Mouse (Mus musculus) heart, postnatal 10 days (tissue): ENCODE measurements at regions not wholly inside any gene's neighbourhood (a gene's known extent, or its start where the extent isn't known, plus 50 kb on each side); places are given as distances from the start of the nearest gene placed in this dataset.
A peak's percentile ranks its signal among the peaks of the same experiment; 100 is the strongest.
"Not testable (repeated sequence)": the region's sequence is repeated elsewhere in the genome, so short reads cannot be mapped to it uniquely, and the experiment has no call there.

Experiments
- DNase-seq, 2 experiments: peaks; one replicate each; pipeline ENCODE4 v3.0.0; 2021
- intact Hi-C: fragments of 180-260 bp; cut with DNase I; formaldehyde crosslinking; loops from one replicate; pipeline ENCODE4 v1.15.1; 2025

DNA sequence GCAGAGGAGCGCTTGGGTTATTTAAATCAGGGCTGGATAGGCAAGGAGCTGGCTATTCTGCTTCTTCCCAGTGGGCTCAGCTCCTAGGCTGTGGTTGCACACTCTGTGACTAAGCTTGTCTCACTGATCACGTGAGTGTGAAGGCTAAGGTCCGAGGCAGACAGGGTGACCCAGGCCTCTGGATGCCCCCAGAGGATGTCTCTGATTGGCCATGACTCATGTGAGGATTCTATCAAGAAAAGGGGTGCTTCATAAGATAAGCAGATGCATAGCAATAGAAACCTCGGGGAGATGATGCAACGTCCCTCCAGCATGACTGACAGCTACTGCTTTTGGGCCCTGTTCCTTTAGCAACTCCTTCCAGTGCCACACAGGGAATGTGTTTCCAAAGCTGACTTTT, 440.2 kb downstream of the Tcerg1l start:
- intact Hi-C loops = no loop called here
- DNase-seq = no peak

- intact Hi-C loops = no loop called here
- DNase-seq = no peak
Measured at GRCm38 (mm10) chr7:137957848-137958247, 439.7 kb downstream of the Tcerg1l start.

- DNase-seq = peak; percentile 8 to 15
- intact Hi-C loops = no loop called here
Measured at GRCm38 (mm10) chr7:137963470-137964095, 433.9 kb downstream of the Tcerg1l start.

- no peak for DNase-seq
- intact Hi-C loops = no loop called here
Measured at GRCm38 (mm10) chr7:137974705-137975104, 422.8 kb downstream of the Tcerg1l start.

GRCm38 (mm10) chr7:137977527-137977926, 420.0 kb downstream of the Tcerg1l start:
- intact Hi-C loops = no loop called here
- DNase-seq = no peak

DNA sequence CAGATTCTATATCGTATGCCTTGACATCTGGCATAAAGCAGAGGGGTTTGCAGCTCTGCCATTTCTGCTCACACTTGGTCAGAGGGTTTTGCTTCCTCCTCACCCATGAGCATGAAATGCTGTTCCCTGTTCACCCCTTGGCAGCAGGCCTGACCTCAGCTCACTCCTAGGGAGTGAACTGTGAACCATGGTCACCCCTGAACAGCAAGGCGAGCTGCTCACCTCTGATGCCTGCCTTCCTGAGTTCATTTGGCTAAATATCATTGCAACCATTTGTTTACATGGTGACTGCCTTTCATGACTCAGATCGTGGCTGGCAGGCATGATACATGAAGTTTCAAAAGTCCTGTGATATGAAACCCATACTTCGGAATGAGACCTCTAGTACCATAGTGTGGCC, 418.2 kb downstream of the Tcerg1l start:
- DNase-seq = no peak
- intact Hi-C loops = no loop called here

GRCm38 (mm10) chr7:138005806-138006205, 391.7 kb downstream of the Tcerg1l start:
- intact Hi-C loops = no loop called here

DNA sequence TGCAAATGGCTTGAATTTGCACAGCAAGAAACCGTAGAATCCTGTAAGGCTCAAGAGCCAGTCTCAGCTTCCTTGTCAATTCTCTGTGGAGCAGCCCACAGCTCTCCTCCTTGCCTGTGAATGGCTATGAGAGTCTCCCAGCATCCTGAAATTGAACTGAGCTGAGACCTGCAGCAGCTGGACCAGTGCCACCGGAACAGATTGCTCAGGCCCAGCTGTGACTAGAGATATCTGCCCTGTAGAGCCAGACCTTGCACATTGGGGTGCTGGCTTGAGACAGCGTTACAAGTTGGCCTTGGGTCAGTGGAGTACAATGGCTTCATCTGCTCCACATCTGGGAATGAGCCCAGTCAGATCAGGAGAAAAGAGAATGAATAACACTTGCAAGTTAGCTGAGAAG, 390.6 kb downstream of the Tcerg1l start:
- intact Hi-C loops = no loop called here
- DNase-seq = peak; percentile 64 to 65

More at GRCm38 (mm10) chr7:138005806-138006205, 391.7 kb downstream of the Tcerg1l start:
- no peak for DNase-seq

- intact Hi-C loops = no loop called here
- no peak for DNase-seq
Measured at GRCm38 (mm10) chr7:138008601-138009000, 388.9 kb downstream of the Tcerg1l start.

- intact Hi-C loops, DNase-seq: not testable (repeated sequence)
Measured at GRCm38 (mm10) chr7:138024021-138024420, 373.5 kb downstream of the Tcerg1l start.

DNA sequence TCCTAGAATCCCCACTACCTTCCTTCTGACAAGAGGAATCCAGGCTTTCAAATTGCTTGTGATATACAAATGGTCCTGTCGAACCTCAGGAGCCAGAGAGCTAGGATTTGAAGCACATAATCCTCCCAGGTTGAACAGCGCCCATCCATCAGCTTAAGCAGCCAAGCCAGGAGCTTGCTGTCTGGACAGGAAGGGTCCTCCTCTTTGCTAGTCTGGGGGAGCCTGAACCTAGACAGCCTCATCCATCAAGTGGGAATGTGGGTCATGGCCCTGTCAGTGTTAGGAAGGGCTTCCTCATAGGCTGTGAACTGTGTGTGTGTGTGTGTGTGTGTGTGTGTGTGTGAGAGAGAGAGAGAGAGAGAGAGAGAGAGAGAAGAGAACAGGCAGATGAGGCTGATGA, 345.8 kb downstream of the Tcerg1l start:
- intact Hi-C loops = no loop called here
- no peak for DNase-seq

GRCm38 (mm10) chr7:138054756-138055155, 342.8 kb downstream of the Tcerg1l start:
- no peak for DNase-seq
- intact Hi-C loops = no loop called here

DNA sequence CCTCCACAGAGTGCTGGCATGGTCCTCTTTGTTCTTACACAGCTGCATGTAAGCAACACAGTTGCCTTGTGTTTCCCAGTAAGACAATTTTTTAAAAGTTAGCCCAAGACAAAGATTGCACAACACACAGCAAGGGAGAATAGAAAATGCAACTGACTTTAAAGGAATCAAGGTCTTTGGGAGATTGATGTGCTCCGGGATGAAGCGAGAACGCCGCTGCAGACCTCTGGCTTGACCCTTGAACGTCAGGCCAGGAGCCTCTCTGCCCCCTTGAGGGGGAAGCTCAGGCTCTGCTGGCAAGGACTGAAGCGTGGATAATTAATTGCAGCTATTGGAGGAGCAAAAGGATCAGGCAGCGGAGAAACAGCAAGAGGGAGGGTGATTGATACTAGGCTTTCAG, 336.4 kb downstream of the Tcerg1l start:
- no peak for DNase-seq
- intact Hi-C loops = no loop called here

DNA sequence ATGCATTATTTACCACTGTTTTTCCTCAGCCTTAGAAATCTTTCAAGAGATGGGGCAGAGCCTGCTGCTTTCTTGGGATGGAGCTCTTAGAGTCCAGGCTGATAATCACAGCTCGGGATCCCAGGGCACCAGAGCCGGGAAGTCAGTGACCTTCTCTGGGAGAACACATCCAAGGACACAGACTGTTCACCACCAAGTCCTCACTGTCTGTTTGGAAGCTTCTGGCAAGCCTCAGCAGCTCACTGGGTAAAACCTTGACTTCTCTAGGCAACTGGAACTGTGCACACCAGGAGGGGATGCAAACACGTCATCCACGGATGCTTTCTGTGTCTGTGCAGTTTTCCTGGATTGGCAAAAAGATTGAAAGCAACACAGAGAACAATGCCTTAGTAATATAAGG, 330.6 kb downstream of the Tcerg1l start:
- no peak for DNase-seq
- intact Hi-C loops = no loop called here

DNA sequence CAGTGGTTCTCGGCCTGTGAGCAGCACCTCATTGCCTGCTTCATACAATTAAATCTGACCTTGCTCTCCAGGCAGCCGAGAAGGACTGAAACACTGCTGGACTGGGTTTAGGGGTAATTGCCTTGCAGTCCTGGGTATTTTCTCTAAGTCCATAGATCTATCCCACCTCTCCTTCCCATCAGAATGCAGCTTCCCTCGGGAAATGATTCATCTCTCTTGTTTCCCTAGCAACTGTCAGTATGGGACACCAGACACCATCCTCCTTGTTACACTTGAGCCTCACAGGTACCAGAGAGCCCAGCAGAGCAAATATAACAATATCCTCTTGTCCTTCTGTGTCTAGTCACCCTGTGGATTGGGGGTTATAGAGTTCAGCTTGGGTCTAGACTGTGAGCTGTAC, 322.3 kb downstream of the Tcerg1l start:
- intact Hi-C loops = no loop called here
- DNase-seq = no peak

DNA sequence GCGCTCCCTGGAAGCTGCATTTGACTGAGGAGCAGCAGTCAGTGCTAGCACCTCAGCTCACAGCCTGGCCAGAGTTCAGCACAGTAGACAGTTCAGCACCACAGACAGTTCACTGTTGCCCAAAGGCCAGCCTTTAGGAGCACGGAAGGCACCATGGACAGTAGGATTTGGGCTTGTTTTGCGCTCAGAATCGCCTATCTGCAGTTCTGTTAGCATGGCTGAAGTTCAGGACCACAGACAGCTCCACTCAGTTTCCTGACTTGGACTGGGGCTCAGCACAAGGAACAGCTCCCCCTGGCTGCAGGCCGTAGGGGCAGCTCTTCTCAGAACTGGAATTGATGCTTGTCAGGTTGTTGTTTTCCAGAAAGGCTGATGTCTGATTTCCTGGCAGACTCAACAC, 313.6 kb downstream of the Tcerg1l start:
- DNase-seq = peak; percentile 89 to 93
- intact Hi-C loops = loop anchor here (1.0 to 10.0 kb wide), 3 partner anchors 219 to 606 kb away; no protein-coding TSS in a partner anchor

- no peak for DNase-seq
- intact Hi-C loops = no loop called here
Measured at GRCm38 (mm10) chr7:138107471-138108210, 289.9 kb downstream of the Tcerg1l start.

DNA sequence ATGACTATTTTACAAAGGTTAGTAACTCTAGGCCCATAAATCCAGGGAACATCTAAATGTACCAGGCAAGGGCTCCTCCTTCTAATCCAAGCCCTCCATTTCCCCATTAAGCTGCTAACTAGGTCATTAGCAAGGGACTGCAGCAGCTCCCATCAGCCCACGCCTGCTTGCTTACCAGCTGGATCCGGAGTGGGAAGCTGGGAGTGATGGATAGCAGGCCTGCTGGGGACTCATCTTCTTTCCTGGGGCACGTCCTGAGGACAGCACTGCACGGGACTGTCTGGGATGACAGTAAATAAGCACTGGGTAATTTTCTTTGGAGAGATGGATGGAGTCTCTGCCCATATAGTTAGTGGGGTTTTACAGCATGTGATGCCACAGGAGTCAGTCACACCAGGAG, 276.0 kb downstream of the Tcerg1l start:
- no peak for DNase-seq
- intact Hi-C loops = no loop called here

DNA sequence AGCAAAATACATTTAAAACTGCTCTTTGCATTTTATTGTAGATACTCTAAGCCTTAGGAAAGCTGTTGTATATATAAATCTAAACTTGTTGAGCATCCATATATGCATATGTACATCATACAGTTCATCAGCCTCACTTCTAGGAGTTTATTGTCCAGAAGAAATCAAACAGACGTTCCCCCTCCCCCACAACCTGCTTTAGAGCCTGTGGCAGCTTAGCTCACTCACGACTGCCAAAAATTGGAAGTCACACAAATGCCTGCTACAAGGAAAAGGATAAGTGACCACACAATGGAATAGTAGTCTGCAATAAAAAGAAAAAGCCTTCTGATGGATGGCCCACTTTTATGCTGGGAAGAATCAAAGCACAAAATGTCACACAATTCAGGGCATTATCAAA, 267.8 kb downstream of the Tcerg1l start:
- intact Hi-C loops = no loop called here
- DNase-seq = no peak

DNA sequence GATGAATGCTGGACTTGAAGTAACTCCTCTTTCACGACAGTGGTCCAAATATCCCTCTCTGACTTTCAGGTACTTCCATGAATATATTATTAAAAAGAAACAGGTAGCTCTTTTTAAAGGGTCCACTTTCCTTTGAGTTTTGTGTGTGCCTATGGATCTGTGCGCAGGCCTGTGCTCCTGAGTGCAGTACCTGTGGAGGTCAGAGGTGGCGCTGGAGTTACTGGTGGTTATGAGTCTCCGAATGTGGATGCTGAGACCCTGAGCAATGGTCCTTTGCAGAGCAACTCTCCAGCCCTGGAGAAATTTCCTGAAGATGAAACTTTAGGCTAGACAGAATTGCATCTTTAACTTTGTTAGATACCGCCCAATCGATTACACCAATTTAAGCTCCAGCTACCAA, 264.1 kb downstream of the Tcerg1l start:
- no peak for DNase-seq
- intact Hi-C loops = no loop called here

- intact Hi-C loops = no loop called here
Measured at GRCm38 (mm10) chr7:138137934-138138333, 259.6 kb downstream of the Tcerg1l start.

DNA sequence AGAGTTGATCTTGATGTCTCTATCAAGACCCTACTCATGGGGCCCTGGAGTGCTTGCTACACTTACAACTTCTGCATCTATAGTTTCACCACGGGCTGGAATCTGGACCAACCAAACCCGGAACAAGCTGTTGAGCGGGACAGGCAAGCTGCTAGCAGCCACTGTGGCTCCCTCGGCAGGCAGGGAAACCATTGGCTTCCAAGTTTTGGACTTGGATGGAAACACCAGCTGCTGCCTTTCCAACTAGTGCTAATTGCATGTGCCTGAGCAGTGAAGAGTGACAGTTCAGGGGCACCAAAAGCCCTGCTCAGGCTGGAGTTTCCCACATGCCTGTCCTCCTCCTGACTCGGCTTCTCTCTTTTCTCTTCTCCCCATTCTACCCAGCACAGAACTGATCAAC, 257.8 kb downstream of the Tcerg1l start:
- intact Hi-C loops = no loop called here
- DNase-seq = no peak

More at GRCm38 (mm10) chr7:138137934-138138333, 259.6 kb downstream of the Tcerg1l start:
- DNase-seq = no peak
